Mouse (Mus musculus): Measurements from ENCODE around the gene Ciao1.
"Not testable (repeated sequence)": the region's sequence is repeated elsewhere in the genome, so short reads cannot be mapped to it uniquely, and the experiment has no call there.

Ciao1 gene

GRCm38 (mm10) chr2:127247592-127248333 lies at the start of gene Ciao1, which contains the start of gene Tmem127:
Gene Ciao1, minus strand, starts transcription at chr2:127247816.
Gene Tmem127, plus strand, starts transcription at chr2:127247908.
- DNase-seq (ENCODE audit: extremely low read depth, low read depth, low spot score), result peak; percentile 92

- peak; percentile 83 for DNase-seq (ENCODE audit: extremely low read depth, low read depth, low spot score)
These were observed 49.6 kb upstream of the Ciao1 start for GRCm38 (mm10) chr2:127297001-127297805.

- no peak for DNase-seq (ENCODE audit: extremely low read depth, low read depth, low spot score)
These were observed 44.6 kb upstream of the Ciao1 start for GRCm38 (mm10) chr2:127292250-127292649.

GRCm38 (mm10) chr2:127278162-127278561 lies 30.5 kb upstream of the Ciao1 start:
- DNase-seq (ENCODE audit: extremely low read depth, low read depth, low spot score), result peak; percentile 62

GRCm38 (mm10) chr2:127275551-127276320 lies 28.1 kb upstream of the Ciao1 start:
- no peak for DNase-seq (ENCODE audit: extremely low read depth, low read depth, low spot score)

- no peak for DNase-seq (ENCODE audit: extremely low read depth, low read depth, low spot score)
These were observed 27.0 kb upstream of the Ciao1 start for GRCm38 (mm10) chr2:127274590-127274989.

GRCm38 (mm10) chr2:127272806-127273205 lies 25.2 kb upstream of the Ciao1 start:
- DNase-seq (ENCODE audit: extremely low read depth, low read depth, low spot score), result no peak

- not testable (repeated sequence) for DNase-seq (ENCODE audit: extremely low read depth, low read depth, low spot score)
These were observed 24.4 kb upstream of the Ciao1 start for GRCm38 (mm10) chr2:127272049-127272448.

- no peak for DNase-seq (ENCODE audit: extremely low read depth, low read depth, low spot score)
These were observed 23.5 kb upstream of the Ciao1 start for GRCm38 (mm10) chr2:127271042-127271515.

- DNase-seq (ENCODE audit: extremely low read depth, low read depth, low spot score), result no peak
These were observed 22.9 kb upstream of the Ciao1 start for GRCm38 (mm10) chr2:127270300-127271041.

- DNase-seq (ENCODE audit: extremely low read depth, low read depth, low spot score), result peak; percentile 73
These were observed 22.1 kb upstream of the Ciao1 start, which contains the start of gene Stard7 for GRCm38 (mm10) chr2:127269491-127270299. Gene Stard7, plus strand, starts transcription at chr2:127270218.

GRCm38 (mm10) chr2:127267854-127268253 lies 20.2 kb upstream of the Ciao1 start:
- DNase-seq (ENCODE audit: extremely low read depth, low read depth, low spot score), result no peak

- no peak for DNase-seq (ENCODE audit: extremely low read depth, low read depth, low spot score)
These were observed 14.9 kb upstream of the Ciao1 start for GRCm38 (mm10) chr2:127262480-127262879.

GRCm38 (mm10) chr2:127259340-127259739 lies 11.7 kb upstream of the Ciao1 start:
- DNase-seq (ENCODE audit: extremely low read depth, low read depth, low spot score), result no peak

GRCm38 (mm10) chr2:127255294-127255693 lies 7.7 kb upstream of the Ciao1 start:
- DNase-seq (ENCODE audit: extremely low read depth, low read depth, low spot score), result no peak

GRCm38 (mm10) chr2:127254604-127255134 lies 7.1 kb upstream of the Ciao1 start:
- no peak for DNase-seq (ENCODE audit: extremely low read depth, low read depth, low spot score)

- DNase-seq (ENCODE audit: extremely low read depth, low read depth, low spot score), result no peak
These were observed 5.2 kb upstream of the Ciao1 start for GRCm38 (mm10) chr2:127252787-127253186.

- DNase-seq (ENCODE audit: extremely low read depth, low read depth, low spot score), result no peak
These were observed 4.4 kb upstream of the Ciao1 start for GRCm38 (mm10) chr2:127251880-127252527.

GRCm38 (mm10) chr2:127251457-127251856 lies 3.8 kb upstream of the Ciao1 start:
- no peak for DNase-seq (ENCODE audit: extremely low read depth, low read depth, low spot score)

Measured in fat pad, adult 2 months (tissue).